Mouse (Mus musculus) urinary bladder, postnatal 4 days (tissue): Measurements from ENCODE around the gene Shc1.

Source experiments
- DNase-seq, 2 experiments: peaks; one replicate each; pipeline ENCODE4 v3.0.0; 2021 to 2022; ENCODE audit warnings: low spot score in 2 of 2

Shc1 gene

GRCm38 (mm10) chr3:89390111-89390515 lies 28.1 kb upstream of the Shc1 start:
- DNase-seq: no peak

GRCm38 (mm10) chr3:89390699-89391662 lies 27.3 kb upstream of the Shc1 start:
- DNase-seq: no peak

GRCm38 (mm10) chr3:89391663-89392511 lies 26.4 kb upstream of the Shc1 start:
- DNase-seq: peak in 1 of 2 experiments; percentile 58

- no peak for DNase-seq
These were observed 25.4 kb upstream of the Shc1 start for GRCm38 (mm10) chr3:89392871-89393311.

- DNase-seq: peak; percentile 99
These were observed 24.6 kb upstream of the Shc1 start for GRCm38 (mm10) chr3:89393605-89394004.

GRCm38 (mm10) chr3:89394006-89394893 lies 24.0 kb upstream of the Shc1 start, which contains the start of gene Zbtb7b:
TSS of gene Zbtb7b (minus strand) at chr3:89394776.
- peak; percentile 82 to 83 for DNase-seq

GRCm38 (mm10) chr3:89394894-89395256 lies 23.4 kb upstream of the Shc1 start:
- peak; percentile 75 to 84 for DNase-seq

- DNase-seq: no peak
These were observed 22.8 kb upstream of the Shc1 start for GRCm38 (mm10) chr3:89395419-89395805.

- peak in 1 of 2 experiments; percentile 59 for DNase-seq
These were observed 22.2 kb upstream of the Shc1 start for GRCm38 (mm10) chr3:89395806-89396653.

- DNase-seq: no peak
These were observed 21.6 kb upstream of the Shc1 start for GRCm38 (mm10) chr3:89396654-89397005.

- no peak for DNase-seq
These were observed 16.9 kb upstream of the Shc1 start for GRCm38 (mm10) chr3:89401329-89401728.

GRCm38 (mm10) chr3:89402693-89403092 lies 15.6 kb upstream of the Shc1 start, which contains the start of gene Lenep:
TSS of gene Lenep (minus strand) at chr3:89402793.
- no peak for DNase-seq

GRCm38 (mm10) chr3:89406887-89407286 lies 11.4 kb upstream of the Shc1 start:
- DNase-seq: no peak

- no peak for DNase-seq
These were observed 9.8 kb upstream of the Shc1 start for GRCm38 (mm10) chr3:89408448-89408847.

- DNase-seq: no peak
These were observed 8.5 kb upstream of the Shc1 start for GRCm38 (mm10) chr3:89409701-89410100.

- DNase-seq: no peak
These were observed 7.4 kb upstream of the Shc1 start for GRCm38 (mm10) chr3:89410864-89411263.

- DNase-seq: peak; percentile 96 to 97
These were observed 6.5 kb upstream of the Shc1 start, which contains the start of gene Flad1 for GRCm38 (mm10) chr3:89411490-89412393. TSS of gene Flad1 (minus strand) at chr3:89411870.

GRCm38 (mm10) chr3:89416158-89416557 lies 2.1 kb upstream of the Shc1 start:
- no peak for DNase-seq

GRCm38 (mm10) chr3:89417131-89417530 lies 1.1 kb upstream of the Shc1 start:
- DNase-seq: no peak
